Mouse (Mus musculus): Measurements from ENCODE around the gene Gm6583. TPM values are rescaled to one million over a fixed set of nuclear protein-coding genes. Genes with fewer than 3 reads are reported as not detected.
"Not testable (repeated sequence)": the region's sequence is repeated elsewhere in the genome, so short reads cannot be mapped to it uniquely, and the experiment has no call there.

Gene Gm6583
- total RNA-seq, 4 experiments from 2014 or later, result not detected

DNA sequence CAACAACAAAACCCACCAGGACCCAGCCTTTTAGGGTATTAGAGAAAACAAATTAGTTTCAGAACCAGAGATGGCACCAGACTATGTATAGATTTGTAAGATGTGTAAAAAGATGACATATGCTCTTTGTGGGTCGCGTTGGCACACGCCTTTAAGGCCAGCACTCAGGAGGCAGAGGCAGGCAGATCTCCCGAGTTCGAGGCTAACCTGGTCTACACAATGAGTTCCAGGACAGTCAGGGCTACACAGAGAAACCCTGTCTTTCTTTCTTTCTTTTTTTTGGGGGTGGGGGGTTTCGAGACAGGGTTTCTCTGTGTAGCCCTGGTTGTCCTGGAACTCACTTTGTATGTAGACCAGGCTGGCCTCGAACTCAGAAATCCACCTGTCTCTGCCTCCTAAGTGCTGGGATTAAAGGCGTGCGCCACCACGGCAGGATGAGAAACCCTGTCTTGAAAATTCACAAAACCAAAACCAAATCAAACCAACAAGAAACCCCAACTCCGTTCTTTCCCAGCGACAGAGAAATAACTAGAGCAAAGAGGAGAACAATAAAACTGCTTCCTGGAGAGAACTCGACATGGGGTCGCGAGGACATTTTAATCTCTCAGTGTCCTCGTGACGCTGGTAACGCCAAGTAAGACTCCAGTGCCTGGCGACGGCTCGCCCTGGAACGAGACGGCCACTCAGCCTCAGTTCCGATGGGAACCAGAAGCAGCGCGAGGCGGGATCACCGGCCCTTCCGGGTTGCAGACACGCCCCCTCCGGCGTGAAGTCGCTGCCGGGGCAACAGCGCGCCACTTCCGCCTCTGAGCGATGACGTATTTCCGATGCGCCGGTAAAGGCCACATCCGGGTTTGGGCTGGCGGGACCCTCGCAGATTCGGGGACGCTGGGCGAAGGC is 30.0 kb downstream of the Gm6583 start, which contains the start of gene Tfip11:
Tfip11 (plus strand) TSS at position 813 of the 900 bp plus-strand sequence.
- peak; percentile 87 to 91 for DNase-seq (ENCODE audit: low spot score in 2 of 2)

DNA sequence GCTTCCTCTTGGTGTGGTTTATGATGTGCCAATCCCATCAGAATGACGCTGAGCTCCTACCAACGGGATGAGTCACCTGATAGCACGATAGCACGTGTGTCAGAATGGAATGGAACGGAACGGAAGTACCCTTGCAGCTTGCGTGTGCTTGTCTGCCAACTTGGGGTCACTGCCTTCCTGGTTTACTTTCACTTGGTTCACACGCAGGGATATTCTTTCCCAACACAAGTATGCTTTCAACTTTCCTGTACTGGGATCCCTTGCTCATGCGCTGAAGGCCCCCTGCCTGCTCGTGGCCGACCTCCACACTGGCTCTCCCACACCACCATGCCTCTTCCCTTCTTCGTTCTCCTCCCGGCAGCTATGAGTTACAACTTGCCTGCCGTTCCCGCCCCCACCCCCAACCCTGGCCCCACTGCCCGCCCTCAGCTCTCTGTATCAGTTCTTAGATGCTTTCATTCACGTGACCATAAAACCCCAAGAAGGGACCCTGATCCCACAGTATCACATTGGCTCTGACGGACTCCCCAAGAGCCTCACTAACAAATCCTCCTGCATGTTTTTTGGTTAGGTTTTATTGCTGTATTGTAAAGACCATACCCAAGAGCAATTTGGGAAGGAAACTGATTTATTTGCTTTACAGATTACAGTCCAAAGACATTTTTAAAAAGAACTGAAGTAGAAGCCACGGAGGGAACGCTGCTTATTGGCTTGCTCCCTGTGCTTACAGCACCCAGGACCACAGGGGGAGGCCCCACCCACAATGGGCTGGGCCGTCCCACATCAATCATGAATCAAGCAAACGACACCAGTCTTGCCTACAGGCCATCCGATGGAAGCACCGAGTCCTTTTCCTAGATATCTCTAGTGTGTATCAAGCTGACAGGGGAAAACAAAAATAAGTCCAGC is 30.9 kb downstream of the Gm6583 start:
- no peak for DNase-seq (ENCODE audit: low spot score in 2 of 2)

DNA sequence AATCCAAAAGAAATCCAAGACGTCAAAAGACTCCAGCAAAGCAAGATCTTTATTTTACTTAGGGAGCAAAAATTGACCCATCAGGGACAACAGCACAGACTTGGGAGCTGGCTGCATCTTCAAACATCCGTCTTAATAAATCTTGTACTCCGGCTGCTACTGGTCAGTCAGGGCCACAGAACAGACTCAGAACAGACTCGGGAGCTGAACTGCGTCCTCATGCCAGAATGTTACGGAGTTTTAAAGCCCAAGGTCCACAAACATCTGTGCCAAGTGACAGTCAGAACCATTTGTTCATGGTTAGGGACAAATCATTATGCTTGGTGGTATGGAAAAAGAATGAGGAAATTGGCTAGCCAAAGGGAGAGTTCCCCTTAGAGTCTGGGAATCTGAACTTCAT is 32.6 kb downstream of the Gm6583 start:
- DNase-seq (ENCODE audit: low spot score in 2 of 2), result no peak

DNA sequence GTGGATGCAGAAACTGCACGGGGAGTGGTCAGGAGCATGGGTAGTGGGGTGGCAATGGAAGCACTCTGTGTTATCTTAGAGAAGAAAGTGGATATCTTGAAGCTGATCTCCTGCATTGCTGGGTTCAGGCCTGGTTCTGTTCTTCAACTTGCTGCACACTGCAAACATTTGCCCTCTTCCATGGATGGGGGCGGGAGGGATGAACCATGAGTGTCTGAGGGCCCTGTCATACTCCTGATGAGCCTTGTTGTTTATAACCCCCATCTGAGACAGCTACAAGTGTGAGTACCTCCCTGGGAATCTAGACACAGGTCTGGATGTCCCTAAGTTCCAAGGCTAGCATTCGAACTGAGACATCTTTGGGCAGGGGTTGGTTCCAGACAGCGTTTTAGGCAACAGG is 34.5 kb downstream of the Gm6583 start:
- DNase-seq (ENCODE audit: low spot score in 2 of 2), result no peak

DNA sequence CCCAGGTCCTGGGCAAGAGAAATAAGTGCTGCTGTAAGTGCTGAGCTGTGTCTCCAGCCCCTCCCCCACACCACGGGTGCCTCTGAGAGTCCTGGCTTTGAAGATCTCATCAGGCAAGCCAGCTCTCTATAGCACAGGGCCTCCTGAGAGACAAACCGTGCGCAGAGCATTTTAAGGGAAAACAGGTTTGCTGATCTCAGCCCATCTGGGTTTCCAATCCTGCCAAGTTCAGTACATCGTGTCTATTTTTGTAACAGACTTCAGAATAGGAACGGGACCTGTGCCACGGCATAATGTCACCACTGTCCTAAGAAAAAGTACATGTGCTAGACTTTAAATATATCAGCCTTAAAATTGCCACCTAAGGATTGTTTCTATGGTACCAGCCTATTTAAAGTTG is 34.9 kb downstream of the Gm6583 start:
- no peak for DNase-seq (ENCODE audit: low spot score in 2 of 2)

DNA sequence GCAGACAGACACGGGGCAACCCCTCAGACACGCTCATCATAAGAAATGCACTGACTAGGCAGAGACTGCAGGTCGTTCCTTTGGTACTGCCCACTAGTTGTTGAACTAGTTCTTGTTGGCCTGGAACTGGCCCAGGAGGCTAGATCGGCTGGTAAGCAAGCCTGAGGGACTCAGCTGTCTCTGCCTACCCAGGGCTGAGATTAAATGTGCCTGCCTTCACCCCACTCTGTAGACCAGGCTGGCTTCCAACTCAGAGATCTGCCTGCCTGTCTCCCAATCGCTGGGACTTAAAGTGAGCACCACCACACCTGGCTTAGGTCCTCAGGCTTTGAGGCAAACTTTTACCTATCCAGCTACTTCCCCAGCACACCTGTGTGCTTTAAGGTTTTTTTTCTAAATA is 35.5 kb downstream of the Gm6583 start:
- DNase-seq (ENCODE audit: low spot score in 2 of 2), result no peak

DNA sequence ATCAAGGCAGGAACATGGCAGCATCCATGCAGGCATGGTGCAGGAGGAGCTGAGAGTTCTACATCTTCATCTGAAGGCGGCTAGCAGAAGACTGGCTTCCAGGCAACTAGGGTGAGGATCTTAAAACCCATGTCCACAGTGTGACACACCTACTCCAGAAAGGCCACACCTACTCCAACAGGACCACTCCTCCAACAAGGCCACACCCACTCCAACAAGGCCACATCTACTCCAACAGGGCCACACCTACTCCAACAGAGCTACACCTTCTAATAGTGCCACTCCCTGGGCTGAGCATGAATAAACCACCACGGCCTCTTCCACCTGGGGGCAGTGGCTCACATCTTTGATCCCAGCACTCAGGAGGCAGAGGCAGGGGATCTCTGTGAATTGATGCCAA is 36.5 kb downstream of the Gm6583 start:
- DNase-seq (ENCODE audit: low spot score in 2 of 2), result not testable (repeated sequence)

DNA sequence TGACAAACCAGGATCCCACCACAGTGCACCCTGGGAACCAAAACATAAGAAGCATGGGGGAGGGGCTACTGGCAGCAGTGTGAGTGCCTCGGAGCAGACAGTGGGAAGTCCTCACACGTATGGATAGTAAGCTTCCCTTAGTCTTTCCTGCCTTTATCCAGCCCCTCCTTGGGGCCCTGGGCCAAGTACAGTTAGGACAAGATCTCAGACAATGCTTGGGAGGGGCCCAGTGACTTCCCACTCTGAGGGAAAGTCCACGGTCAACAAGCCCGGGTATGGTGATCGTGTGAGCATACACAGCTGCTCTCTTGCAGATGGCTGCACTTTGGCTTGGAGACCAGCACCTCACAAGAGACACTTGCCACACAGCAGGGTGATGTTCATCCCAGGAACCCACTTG is 38.5 kb downstream of the Gm6583 start:
- DNase-seq (ENCODE audit: low spot score in 2 of 2), result no peak

DNA sequence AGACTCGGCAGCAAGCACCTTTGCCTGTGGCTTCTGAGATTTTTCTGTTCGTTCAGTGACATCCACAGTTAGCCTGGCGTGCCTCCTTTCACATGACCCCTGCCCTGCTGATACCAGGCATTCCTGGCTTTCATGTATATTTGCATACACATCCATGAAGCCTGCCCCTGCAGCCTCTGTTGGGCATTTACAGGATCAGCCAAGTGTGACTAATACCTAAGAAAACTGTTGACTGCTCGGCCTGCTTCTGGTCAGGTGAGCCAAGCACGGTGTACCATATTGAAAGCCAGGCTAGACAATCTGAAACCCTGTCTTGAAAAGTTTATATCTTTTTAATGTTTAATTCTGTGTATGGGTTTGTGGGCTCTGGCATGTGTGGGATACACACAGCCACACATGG is 39.4 kb downstream of the Gm6583 start:
- no peak for DNase-seq (ENCODE audit: low spot score in 2 of 2)

DNA sequence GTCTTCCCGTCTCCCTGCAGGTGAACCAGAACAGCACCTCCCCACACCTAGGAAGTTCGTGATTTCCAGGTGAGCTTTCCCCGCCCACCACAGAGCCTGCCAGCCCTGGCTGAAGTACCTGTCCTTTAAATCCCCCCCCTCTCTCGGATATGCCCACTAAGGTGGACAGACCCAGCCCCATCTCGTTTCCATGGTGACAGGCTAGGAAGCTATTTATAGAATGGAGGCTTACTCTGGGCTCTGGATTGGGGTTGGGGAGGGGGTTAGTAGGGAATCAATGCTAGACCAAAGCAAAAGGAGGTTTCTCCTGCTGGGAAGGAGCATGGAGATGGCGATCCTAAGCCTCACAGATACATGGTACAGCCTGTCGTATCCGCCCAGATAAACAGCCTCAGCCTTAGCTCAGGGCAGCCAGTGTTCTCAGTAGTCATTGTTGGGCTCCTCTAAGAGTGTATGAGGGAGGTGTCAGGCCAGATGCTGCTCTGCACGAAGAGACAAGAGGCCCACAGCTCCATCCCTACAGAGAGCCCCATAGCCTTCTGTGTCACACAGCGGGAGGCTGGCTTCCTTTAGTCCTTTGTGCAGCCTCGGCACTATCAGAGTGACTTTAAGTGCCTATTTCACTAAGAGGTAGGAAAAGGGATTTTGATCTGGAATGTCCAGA is 42.5 kb downstream of the Gm6583 start:
- DNase-seq (ENCODE audit: low spot score in 2 of 2), result no peak

DNA sequence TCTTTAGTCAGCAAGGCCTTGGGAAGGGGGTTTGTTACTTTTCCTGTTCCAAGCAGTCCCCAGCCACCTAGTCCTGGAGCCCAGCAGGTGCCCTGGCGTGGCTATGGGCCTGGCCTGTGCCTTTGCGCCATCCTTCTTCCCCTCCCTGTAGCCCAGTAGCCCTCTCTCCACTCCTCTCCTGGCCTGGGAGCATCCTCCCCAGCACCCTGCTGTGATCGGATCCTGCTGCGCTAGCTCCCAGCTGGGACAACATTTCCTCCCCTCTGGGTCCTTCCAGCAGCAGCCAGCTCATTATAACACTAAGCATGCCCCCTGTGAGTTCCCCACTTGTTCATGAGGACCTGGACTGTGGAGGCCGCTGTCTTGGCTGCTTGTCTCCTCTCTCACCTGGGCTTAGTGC is 50.0 kb downstream of the Gm6583 start:
- DNase-seq (ENCODE audit: low spot score in 2 of 2), result no peak

Other genes starting within 250 kb of the Gm6583 start
- gene Cryba4, start 103.5 kb downstream of the Gm6583 start, total RNA-seq (2022), result under 1 TPM in 2 of 4 experiments, not detected in 2; 0.40 to 0.58 TPM
- 1 to 10 TPM; 1.2 to 2.7 (median 2.2) TPM for gene Crybb1, start 100.2 kb downstream of the Gm6583 start, total RNA-seq (2022)
- 10 to 100 TPM; 13.4 to 17.6 (median 16.0) TPM for gene Tpst2, start 79.3 kb downstream of the Gm6583 start, total RNA-seq (2022)
- 10 to 100 TPM; 11.9 to 14.7 (median 14.2) TPM for gene Tfip11, start 29.7 kb downstream of the Gm6583 start, total RNA-seq (2022)
- 1 to 10 TPM; 3.8 to 7.2 (median 5.1) TPM for gene Srrd, start 13.0 kb downstream of the Gm6583 start, total RNA-seq (2022)
- 1 to 10 TPM; 4.5 to 7.3 (median 5.5) TPM for gene Hps4, start 12.9 kb downstream of the Gm6583 start, total RNA-seq (2022)
- gene Asphd2, start 38.8 kb upstream of the Gm6583 start, total RNA-seq (2022), result under 1 TPM in 3 of 4 experiments, not detected in 1; 0.15 to 0.99 (median 0.20) TPM
- not detected for gene Gm6588, start 93.4 kb upstream of the Gm6583 start, total RNA-seq (2022)
- gene Sez6l, start 221.2 kb upstream of the Gm6583 start, total RNA-seq (2022), result under 1 TPM in 3 of 4 experiments, not detected in 1; 0.04 to 0.19 (median 0.05) TPM